Mouse (Mus musculus): Measurements from ENCODE around the gene Rtkn2.

DNA sequence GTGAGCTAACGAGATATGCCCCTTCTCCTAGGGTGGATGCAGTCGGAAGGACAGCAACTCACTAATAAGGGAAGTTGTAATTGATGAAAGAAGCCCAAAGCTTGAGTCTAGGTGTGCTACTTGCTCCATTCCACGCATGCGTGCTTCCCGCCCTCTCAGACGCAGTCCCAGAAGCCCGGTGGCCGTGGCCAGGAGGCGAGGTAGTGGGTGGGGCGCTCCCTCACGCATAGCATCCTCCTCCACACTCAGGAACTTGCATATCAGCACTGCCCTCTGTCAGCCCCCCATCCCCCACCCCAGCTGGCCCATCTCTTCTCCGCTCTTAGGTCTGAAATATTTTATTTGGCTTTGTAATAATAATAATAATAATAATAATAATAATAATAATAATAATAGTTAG lies 16.0 kb downstream of the Rtkn2 start:
- no peak for TF ChIP-seq CTCF (IDR thresholded peaks at IDR 0.05; ENCODE audit: low read depth)
- TF ChIP-seq EP300 (IDR thresholded peaks at IDR 0.05; ENCODE audit: low read depth), result no peak

Measured in heart, postnatal 0 days (tissue).